ENCODE assay signal across 24 mouse cellular contexts in genomic region chr9:27279041-27279440, GRCm38 (mm10). TPM values are rescaled to one million over a fixed set of nuclear protein-coding genes. Genes with fewer than 3 reads are reported as not detected.
A peak's percentile ranks its signal among the peaks of the same experiment; 100 is the strongest.
DNase-seq lines count a peak whose midpoint lies in the region; ATAC-seq and TF ChIP-seq lines count a peak whose summit lies in the region.
"Had no signal": no experiment of that assay in that cellular context is flagged by ENCODE, and none has a peak within 500 bp of the region (broad histone marks: within the 10 kb centered on the region; RNA-seq: fewer than 3 reads in every experiment).

No protein-coding gene starts in this region.

- H3K4me3 ChIP-seq in hindbrain, embryonic 16.5 days (ENCODE audit: low read length): no peak overlapping the region
- no peak overlapping the region for H3K4me3 ChIP-seq in hindbrain, embryonic 12.5 days
- H3K4me3 ChIP-seq in stomach, embryonic 14.5 days (ENCODE audit: low read depth, low read length): no peak overlapping the region
- H3K4me3 ChIP-seq in stomach, postnatal 0 days (ENCODE audit: low read depth, low read length): no peak overlapping the region
- H3K4me3 ChIP-seq in limb, embryonic 14.5 days (replicated peaks; ENCODE audit: low read length): no peak overlapping the region
- no peak overlapping the region for H3K4me3 ChIP-seq in thymus, adult 2 months (ENCODE audit: control insufficient read depth, insufficient read depth, low read length)
- H3K4me3 ChIP-seq: embryonic facial prominence, embryonic 15.5 days; layer of hippocampus, adult 2 months; liver, embryonic 12.5 days; myocyte had no signal

- H3K27me3 ChIP-seq in hindbrain, embryonic 16.5 days (replicated peaks; ENCODE audit: control insufficient read depth, insufficient read depth, low read length): no peaks in the 10 kb centered on the region
- no peaks in the 10 kb centered on the region for H3K27me3 ChIP-seq in hindbrain, embryonic 12.5 days
- no peaks in the 10 kb centered on the region for H3K27me3 ChIP-seq in stomach, embryonic 14.5 days (ENCODE audit: control insufficient read depth, insufficient read depth, low read length)
- no peaks in the 10 kb centered on the region for H3K27me3 ChIP-seq in stomach, postnatal 0 days (ENCODE audit: control insufficient read depth, insufficient read depth, low read length)
- H3K27me3 ChIP-seq in limb, embryonic 14.5 days (ENCODE audit: control insufficient read depth, insufficient read depth, low read length): no peaks in the 10 kb centered on the region
- no peaks in the 10 kb centered on the region for H3K27me3 ChIP-seq in thymus, adult 2 months (ENCODE audit: control insufficient read depth, insufficient read depth, low read length)
- H3K27me3 ChIP-seq: embryonic facial prominence, embryonic 15.5 days; liver, embryonic 12.5 days had no signal

- H3K4me2 ChIP-seq in hindbrain, embryonic 16.5 days (ENCODE audit: low read length): no peak overlapping the region
- no peak overlapping the region for H3K4me2 ChIP-seq in hindbrain, embryonic 12.5 days (replicated peaks)
- H3K4me2 ChIP-seq in stomach, embryonic 14.5 days (replicated peaks; ENCODE audit: low read depth, low read length): no peak overlapping the region
- no peak overlapping the region for H3K4me2 ChIP-seq in stomach, postnatal 0 days (replicated peaks; ENCODE audit: low read depth)
- no peak overlapping the region for H3K4me2 ChIP-seq in limb, embryonic 14.5 days (replicated peaks; ENCODE audit: low read depth, low read length, severe bottlenecking)
- H3K4me2 ChIP-seq: embryonic facial prominence, embryonic 15.5 days; liver, embryonic 12.5 days had no signal

- no peak for TF ChIP-seq POLR2A in limb, embryonic 14.5 days (IDR thresholded peaks at IDR 0.05; ENCODE audit: borderline replicate concordance, extremely low read depth, insufficient read depth, insufficient read length)
- TF ChIP-seq POLR2A in thymus, adult 2 months (IDR thresholded peaks at IDR 0.05; ENCODE audit: control insufficient read depth, extremely low read depth, insufficient read depth, low read length, poor library complexity): no peak

- TF ChIP-seq EP300 in stomach, postnatal 0 days (optimal IDR thresholded peaks at IDR 0.05): no peak

- H3K9ac ChIP-seq in hindbrain, embryonic 16.5 days (ENCODE audit: low read depth, low read length): no peak overlapping the region
- no peak overlapping the region for H3K9ac ChIP-seq in hindbrain, embryonic 12.5 days
- H3K9ac ChIP-seq in stomach, embryonic 14.5 days (replicated peaks; ENCODE audit: low read depth, low read length): no peak overlapping the region
- H3K9ac ChIP-seq in stomach, postnatal 0 days (ENCODE audit: low read length): no peak overlapping the region
- H3K9ac ChIP-seq in limb, embryonic 14.5 days (ENCODE audit: low read depth, low read length, severe bottlenecking): no peak overlapping the region
- H3K9ac ChIP-seq: embryonic facial prominence, embryonic 15.5 days; liver, embryonic 12.5 days had no signal

- H3K27ac ChIP-seq in hindbrain, embryonic 16.5 days (ENCODE audit: low read depth, low read length): no peak overlapping the region
- H3K27ac ChIP-seq in hindbrain, embryonic 12.5 days: no peak overlapping the region
- no peak overlapping the region for H3K27ac ChIP-seq in stomach, embryonic 14.5 days (ENCODE audit: low read length)
- H3K27ac ChIP-seq in stomach, postnatal 0 days (replicated peaks): no peak overlapping the region
- no peak overlapping the region for H3K27ac ChIP-seq in limb, embryonic 14.5 days (replicated peaks; ENCODE audit: low read depth, low read length)
- H3K27ac ChIP-seq in thymus, adult 2 months (ENCODE audit: control insufficient read depth, insufficient read depth, low read length): no peak overlapping the region
- H3K27ac ChIP-seq: embryonic facial prominence, embryonic 15.5 days; kidney, postnatal 0 days; layer of hippocampus, adult 2 months; liver, embryonic 12.5 days had no signal

- no peaks in the 10 kb centered on the region for H3K9me3 ChIP-seq in hindbrain, embryonic 16.5 days (ENCODE audit: control insufficient read depth, low read length)
- no peaks in the 10 kb centered on the region for H3K9me3 ChIP-seq in hindbrain, embryonic 12.5 days (replicated peaks)
- H3K9me3 ChIP-seq in stomach, embryonic 14.5 days (ENCODE audit: control insufficient read depth, low read depth, low read length): no peaks in the 10 kb centered on the region
- H3K9me3 ChIP-seq in stomach, postnatal 0 days (ENCODE audit: control insufficient read depth, low read length): no peaks in the 10 kb centered on the region
- H3K9me3 ChIP-seq in limb, embryonic 14.5 days (ENCODE audit: control insufficient read depth, low read length): no peaks in the 10 kb centered on the region
- H3K9me3 ChIP-seq: embryonic facial prominence, embryonic 15.5 days; liver, embryonic 12.5 days had no signal

- H3K4me1 ChIP-seq in hindbrain, embryonic 16.5 days (ENCODE audit: control insufficient read depth, insufficient read depth, low read depth, low read length): no peaks in the 10 kb centered on the region; the same call in 1 of the 2 replicates
- peaks cover 9% of the 10 kb centered on the region for H3K4me1 ChIP-seq in hindbrain, embryonic 12.5 days
- no peaks in the 10 kb centered on the region for H3K4me1 ChIP-seq in stomach, embryonic 14.5 days (ENCODE audit: control insufficient read depth, insufficient read depth, low read length)
- no peaks in the 10 kb centered on the region for H3K4me1 ChIP-seq in stomach, postnatal 0 days (replicated peaks; ENCODE audit: control insufficient read depth, insufficient read depth)
- no peaks in the 10 kb centered on the region; the same call in 1 of the 2 replicates for H3K4me1 ChIP-seq in limb, embryonic 14.5 days (ENCODE audit: control insufficient read depth, insufficient read depth, low read length)
- no peaks in the 10 kb centered on the region for H3K4me1 ChIP-seq in thymus, adult 2 months (replicated peaks; ENCODE audit: control insufficient read depth, insufficient read depth, low read length)
- H3K4me1 ChIP-seq: embryonic facial prominence, embryonic 15.5 days; liver, embryonic 12.5 days had no signal

- ATAC-seq in hindbrain, embryonic 16.5 days: 0 out of 2 replicates have a peak, but pooled peaks have one; percentile 34
- ATAC-seq in hindbrain, embryonic 12.5 days (ENCODE audit: low FRiP score): no peak
- peak; percentile 37; the same call in 1 of the 2 replicates for ATAC-seq in stomach, embryonic 14.5 days (ENCODE audit: insufficient number of reproducible peaks, insufficient read depth, low FRiP score, low read depth)
- no peak for ATAC-seq in stomach, postnatal 0 days (ENCODE audit: low FRiP score, low TSS enrichment)
- ATAC-seq in limb, embryonic 14.5 days (ENCODE audit: low FRiP score, low read depth): peak; percentile 62; the same call in 1 of the 2 replicates
- ATAC-seq: liver, embryonic 12.5 days had no signal

- no peak for TF ChIP-seq CTCF in stomach, postnatal 0 days (IDR thresholded peaks at IDR 0.05; ENCODE audit: low read depth)
- no peak for TF ChIP-seq CTCF in thymus, adult 2 months (IDR thresholded peaks at IDR 0.05; ENCODE audit: borderline replicate concordance, control insufficient read depth, extremely low read depth, insufficient read depth, low read length, poor library complexity)

- H3K36me3 ChIP-seq in hindbrain, embryonic 16.5 days (ENCODE audit: control insufficient read depth, insufficient read depth, low read length): no peaks in the 10 kb centered on the region
- H3K36me3 ChIP-seq in hindbrain, embryonic 12.5 days: no peaks in the 10 kb centered on the region
- no peaks in the 10 kb centered on the region for H3K36me3 ChIP-seq in stomach, embryonic 14.5 days (ENCODE audit: control insufficient read depth, insufficient read depth, low read length)
- no peaks in the 10 kb centered on the region for H3K36me3 ChIP-seq in stomach, postnatal 0 days (ENCODE audit: control insufficient read depth, insufficient read depth, low read length)
- no peaks in the 10 kb centered on the region for H3K36me3 ChIP-seq in limb, embryonic 14.5 days (ENCODE audit: control insufficient read depth, insufficient read depth, low read length)
- H3K36me3 ChIP-seq in thymus, adult 2 months (ENCODE audit: control insufficient read depth, insufficient read depth, low read length): no peaks in the 10 kb centered on the region
- H3K36me3 ChIP-seq: embryonic facial prominence, embryonic 15.5 days; liver, embryonic 12.5 days had no signal

- WGBS in hindbrain, embryonic 16.5 days: 59% methylated on average over 1 of the region's 1 CpGs
- WGBS in hindbrain, embryonic 12.5 days: 40% methylated on average over 1 of the region's 1 CpGs
- WGBS in stomach, embryonic 14.5 days: 58% methylated on average over 1 of the region's 1 CpGs
- 67% methylated on average over 1 of the region's 1 CpGs for WGBS in stomach, postnatal 0 days
- WGBS in limb, embryonic 14.5 days: 46% methylated on average over 1 of the region's 1 CpGs
- WGBS in thymus, adult 2 months: 97% methylated on average over 1 of the region's 1 CpGs

- no peak for DNase-seq in stomach, postnatal 0 days (ENCODE audit: low spot score)
- no peak for DNase-seq in limb, embryonic 14.5 days (ENCODE audit: low spot score)
- no peak for DNase-seq in thymus, adult 2 months
- no peak for DNase-seq in heart, adult 9 months (ENCODE audit: low spot score in 2 of 2)
- DNase-seq: B cell, adult 2 months; cerebellum, adult 8-10 months; gastrocnemius, postnatal 10 days; heart, adult 18-20 months; heart, postnatal 36 days; kidney, adult 11 months; layer of hippocampus, postnatal 36 days; lung, adult 2 months; lung, postnatal 36 days; right cerebral cortex, postnatal 14 days; spleen, adult 18-20 months; thymus, adult 18-20 months had no signal

RNA-seq across cellular contexts. Expression of gene Igsf9b, which starts 20.0 kb away (rescaled TPM):
- 25.6 and 26.8 TPM in 2 replicates for polyA plus RNA-seq in hindbrain, embryonic 16.5 days (2015; fragmentation: Nextera tagmentation; extraction: Ambion mirVana)
- polyA plus RNA-seq in hindbrain, embryonic 12.5 days (2016; fragmentation: Nextera tagmentation; extraction: Ambion mirVana): 10.3 and 11.6 TPM in 2 replicates
- 5.9 and 6.0 TPM in 2 replicates for polyA plus RNA-seq in stomach, embryonic 14.5 days (2014; fragmentation: Nextera tagmentation; extraction: Ambion mirVana)
- polyA plus RNA-seq in stomach, postnatal 0 days (2015; fragmentation: Nextera tagmentation; extraction: Ambion mirVana): 6.0 TPM in 2 replicates
- 1.9 and 2.2 TPM in 2 replicates for polyA plus RNA-seq in limb, embryonic 14.5 days (2012; rRNA removed)
- polyA plus RNA-seq in limb, embryonic 14.5 days (2014; fragmentation: Nextera tagmentation; extraction: Ambion mirVana): 2.9 and 4.3 TPM in 2 replicates
- 0.87 and 1.0 TPM in 2 replicates for polyA plus RNA-seq in thymus, adult 2 months (2012; rRNA removed)

Comparison
In these comparisons a context has a peak if more than half of its experiments do, and no peak if none do; other contexts are left out.
1. ATAC-seq: peak in hindbrain, embryonic 16.5 days (single experiment), stomach, embryonic 14.5 days (single experiment) and limb, embryonic 14.5 days (single experiment); none in hindbrain, embryonic 12.5 days (single experiment) and stomach, postnatal 0 days (single experiment).